Mouse (Mus musculus) heart, embryonic 11.5 days (tissue): ENCODE data around the gene Scn5a. TPM values are rescaled to one million over a fixed set of nuclear protein-coding genes. Genes with fewer than 3 reads are reported as not detected.

Experiments
- ATAC-seq: fragments of 200-750 bp; cut with Nextera tagmentation; replicated peaks from 2 replicates; pipeline ENCODE4 v1.8.0; 2017; ENCODE audit warnings: moderate library complexity; ENCODE audit not compliant: insufficient number of reproducible peaks, low FRiP score, low TSS enrichment
- H3K27ac ChIP-seq: fragments of 300-500 bp; sonication (generic); 2 replicates; pipeline ENCODE4 v1.5.1; 2014; ENCODE audit warnings: mild to moderate bottlenecking, low read depth, low read length
- H3K27me3 ChIP-seq: fragments of 300-500 bp; sonication (generic); 2 replicates; pipeline ENCODE4 v1.6.1; 2014; ENCODE audit warnings: mild to moderate bottlenecking, low read length, mixed read lengths; ENCODE audit not compliant: control insufficient read depth, insufficient read depth
- H3K36me3 ChIP-seq: fragments of 300-500 bp; sonication (generic); 2 replicates; pipeline ENCODE4 v1.6.1; 2014; ENCODE audit warnings: mild to moderate bottlenecking, low read length, moderate library complexity, mixed read lengths; ENCODE audit not compliant: control insufficient read depth, insufficient read depth
- H3K4me1 ChIP-seq: fragments of 300-500 bp; sonication (generic); 2 replicates; pipeline ENCODE4 v1.6.1; 2014; ENCODE audit warnings: low read length; ENCODE audit not compliant: control insufficient read depth, insufficient read depth
- H3K4me2 ChIP-seq: fragments of 300-500 bp; sonication (generic); 2 replicates; pipeline ENCODE4 v1.6.1; 2014; ENCODE audit warnings: mild to moderate bottlenecking, moderate library complexity
- H3K4me3 ChIP-seq: fragments of 300-500 bp; sonication (generic); 2 replicates; pipeline ENCODE4 v1.5.1; 2014; ENCODE audit warnings: low read depth, low read length
- H3K9ac ChIP-seq: fragments of 300-500 bp; sonication (generic); 2 replicates; pipeline ENCODE4 v1.6.1; 2014; ENCODE audit warnings: mild to moderate bottlenecking, low read depth, low read length, moderate library complexity
- H3K9me3 ChIP-seq: fragments of 300-500 bp; sonication (generic); replicated peaks from 2 replicates; pipeline ENCODE4 v1.6.1; 2016; ENCODE audit warnings: low read length; ENCODE audit not compliant: control insufficient read depth
- WGBS: fragments of 180-500 bp; shearing (Covaris S2); extraction: QIAGEN DNeasy Blood & Tissue Kit; methylation state at CpG from one replicate; pipeline ENCODE4 v1.1.7; 2014; ENCODE audit not compliant: insufficient replicate concordance; 5-methylcytosine and 5-hydroxymethylcytosine counted together
- polyA plus RNA-seq: library from polyadenylated mRNA; unstranded; fragments of >200 nt; fragmentation: Nextera tagmentation; extraction: Ambion mirVana; gene quantifications from 2 replicates; pipeline ENCODE4 v1.2.1, GENCODE M21; 2014

Gene Scn5a
- polyA plus RNA-seq, 1 experiment from 2014 or later: 8.0 TPM

GRCm38 (mm10) chr9:119477754-119478153 is 101.1 kb downstream of the Scn5a start:
- no peak for ATAC-seq
- H3K4me1 ChIP-seq: peaks cover 42% of the 10 kb centered on the region
- 43% methylated on average over 6 of the region's 6 CpGs for WGBS
- no peak overlapping the region for H3K4me3 ChIP-seq
- H3K9ac ChIP-seq: no peak overlapping the region
- H3K36me3 ChIP-seq: no peaks in the 10 kb centered on the region
- no peaks in the 10 kb centered on the region for H3K9me3 ChIP-seq
- H3K27me3 ChIP-seq: peaks cover 5% of the 10 kb centered on the region; the same call in 1 of the 2 replicates
- no peak overlapping the region for H3K4me2 ChIP-seq
- no peak overlapping the region for H3K27ac ChIP-seq

- ATAC-seq: no peak
- no peak overlapping the region for H3K27ac ChIP-seq
- H3K4me3 ChIP-seq: no peak overlapping the region
- H3K4me1 ChIP-seq: peaks cover 62% of the 10 kb centered on the region
- WGBS: 53% methylated on average over 15 of the region's 15 CpGs
- H3K9me3 ChIP-seq: no peaks in the 10 kb centered on the region
- H3K4me2 ChIP-seq: no peak overlapping the region
- H3K36me3 ChIP-seq: no peaks in the 10 kb centered on the region
- H3K9ac ChIP-seq: 0 out of 2 replicates have a peak overlapping the region, but pooled peaks have one; percentile 6
- 0 out of 2 replicates have a peak, but pooled peaks cover 2% of the 10 kb centered on the region for H3K27me3 ChIP-seq
These were observed 103.9 kb downstream of the Scn5a start for GRCm38 (mm10) chr9:119474717-119475611.

- Histone ChIP-seq H3K36me3 (no peaks in the 10 kb centered on the region), H3K27me3 (0 out of 2 replicates have a peak, but pooled peaks cover 2% of the 10 kb centered on the region), H3K9ac (no peak overlapping the region), H3K4me1 (peaks cover 62% of the 10 kb centered on the region), H3K9me3 (no peaks in the 10 kb centered on the region), H3K27ac (no peak overlapping the region), H3K4me3 (no peak overlapping the region), H3K4me2 (no peak overlapping the region)
- no peak for ATAC-seq
- 65% methylated on average over 9 of the region's 9 CpGs for WGBS
These were observed 105.1 kb downstream of the Scn5a start for GRCm38 (mm10) chr9:119473608-119474164.

GRCm38 (mm10) chr9:119473011-119473410 is 105.8 kb downstream of the Scn5a start:
- H3K27ac ChIP-seq: 0 out of 2 replicates have a peak overlapping the region, but pooled peaks have one; percentile 57
- H3K4me2 ChIP-seq: no peak overlapping the region
- 0 out of 2 replicates have a peak, but pooled peaks cover 2% of the 10 kb centered on the region for H3K27me3 ChIP-seq
- H3K9ac ChIP-seq: no peak overlapping the region
- no peak for ATAC-seq
- WGBS: 84% methylated on average over 1 of the region's 1 CpGs
- H3K9me3 ChIP-seq: no peaks in the 10 kb centered on the region
- no peak overlapping the region for H3K4me3 ChIP-seq
- peaks cover 67% of the 10 kb centered on the region for H3K4me1 ChIP-seq
- H3K36me3 ChIP-seq: no peaks in the 10 kb centered on the region

GRCm38 (mm10) chr9:119472412-119472918 is 106.4 kb downstream of the Scn5a start:
- Histone ChIP-seq H3K27ac (0 out of 2 replicates have a peak overlapping the region, but pooled peaks have one; percentile 57), H3K27me3 (no peaks in the 10 kb centered on the region), H3K9ac (no peak overlapping the region), H3K4me1 (peaks cover 68% of the 10 kb centered on the region), H3K4me3 (no peak overlapping the region), H3K4me2 (no peak overlapping the region), H3K36me3 (no peaks in the 10 kb centered on the region), H3K9me3 (no peaks in the 10 kb centered on the region)
- no peak for ATAC-seq
- 43% methylated on average over 11 of the region's 11 CpGs for WGBS

- 0 out of 2 replicates have a peak overlapping the region, but pooled peaks have one; percentile 1 for H3K4me2 ChIP-seq
- no peak overlapping the region; the same call in 1 of the 2 replicates for H3K9ac ChIP-seq
- no peak overlapping the region for H3K4me3 ChIP-seq
- 30% methylated on average over 8 of the region's 8 CpGs for WGBS
- H3K27me3 ChIP-seq: no peaks in the 10 kb centered on the region
- H3K27ac ChIP-seq: peak overlapping the region; percentile 80
- H3K36me3 ChIP-seq: peaks cover 7% of the 10 kb centered on the region
- no peaks in the 10 kb centered on the region for H3K9me3 ChIP-seq
- peaks cover 65% of the 10 kb centered on the region for H3K4me1 ChIP-seq
- ATAC-seq: peak; percentile 94
These were observed 109.0 kb downstream of the Scn5a start for GRCm38 (mm10) chr9:119469691-119470353.

- Histone ChIP-seq H3K4me1 (peaks cover 32% of the 10 kb centered on the region), H3K4me3 (no peak overlapping the region), H3K4me2 (no peak overlapping the region), H3K27me3 (no peaks in the 10 kb centered on the region), H3K27ac (no peak overlapping the region), H3K36me3 (peaks cover 22% of the 10 kb centered on the region), H3K9ac (no peak overlapping the region), H3K9me3 (no peaks in the 10 kb centered on the region)
- whole genome bisulfite sequencing: 56% methylated on average over 7 of the region's 7 CpGs
- no peak for ATAC-seq
These were observed 113.2 kb downstream of the Scn5a start for GRCm38 (mm10) chr9:119465595-119465994.

- ATAC-seq: no peak
- peaks cover 26% of the 10 kb centered on the region for H3K4me1 ChIP-seq
- no peak overlapping the region for H3K4me3 ChIP-seq
- H3K9me3 ChIP-seq: no peaks in the 10 kb centered on the region
- H3K9ac ChIP-seq: no peak overlapping the region
- peaks cover 22% of the 10 kb centered on the region for H3K36me3 ChIP-seq
- no peaks in the 10 kb centered on the region for H3K27me3 ChIP-seq
- H3K4me2 ChIP-seq: no peak overlapping the region
- 89% methylated on average over 6 of the region's 6 CpGs for WGBS
- no peak overlapping the region for H3K27ac ChIP-seq
These were observed 113.8 kb downstream of the Scn5a start for GRCm38 (mm10) chr9:119465056-119465455.
